Mouse (Mus musculus): ENCODE data around the gene Ecsit.
"Not testable (repeated sequence)": the region's sequence is repeated elsewhere in the genome, so short reads cannot be mapped to it uniquely, and the experiment has no call there.

Gene Ecsit

DNA sequence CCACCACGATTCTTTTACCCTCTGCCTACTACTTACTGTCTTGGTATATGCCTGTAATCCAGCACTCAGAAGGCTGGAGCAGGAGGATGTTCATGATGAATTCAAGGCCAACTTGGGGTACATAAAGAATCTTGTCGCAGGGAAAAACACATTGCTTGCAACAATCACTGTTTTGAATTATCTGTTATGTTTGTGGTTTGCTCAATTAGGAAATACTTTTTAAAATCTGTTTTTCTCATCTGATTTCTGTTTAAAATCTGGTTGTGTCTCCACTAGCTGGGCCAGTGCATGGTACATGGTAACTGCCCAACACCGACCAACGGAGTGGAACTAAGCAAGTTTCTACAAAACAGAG lies 594 bp downstream of the Ecsit start:
- Histone ChIP-seq H3K27me3 (ENCODE audit: insufficient read depth, low read length) (no peaks in the 10 kb centered on the region), H3K36me3 (ENCODE audit: insufficient read depth, low read length) (peaks cover 40% of the 10 kb centered on the region), H3K4me1 (replicated peaks; ENCODE audit: low read depth, low read length) (peaks cover 25% of the 10 kb centered on the region), H3K9me3 (ENCODE audit: low read length) (no peaks in the 10 kb centered on the region), H3K4me3 (replicated peaks; ENCODE audit: low read length) (peak overlapping the region; percentile 95)
- no peak for TF ChIP-seq CTCF (conservative IDR thresholded peaks at IDR 0.05; ENCODE audit: low read length)
- TF ChIP-seq POU5F1 (IDR thresholded peaks at IDR 0.05; ENCODE audit: borderline replicate concordance, low read length): no peak
- no peak for TF ChIP-seq NANOG (IDR thresholded peaks at IDR 0.05; ENCODE audit: borderline replicate concordance, low read length)

DNA sequence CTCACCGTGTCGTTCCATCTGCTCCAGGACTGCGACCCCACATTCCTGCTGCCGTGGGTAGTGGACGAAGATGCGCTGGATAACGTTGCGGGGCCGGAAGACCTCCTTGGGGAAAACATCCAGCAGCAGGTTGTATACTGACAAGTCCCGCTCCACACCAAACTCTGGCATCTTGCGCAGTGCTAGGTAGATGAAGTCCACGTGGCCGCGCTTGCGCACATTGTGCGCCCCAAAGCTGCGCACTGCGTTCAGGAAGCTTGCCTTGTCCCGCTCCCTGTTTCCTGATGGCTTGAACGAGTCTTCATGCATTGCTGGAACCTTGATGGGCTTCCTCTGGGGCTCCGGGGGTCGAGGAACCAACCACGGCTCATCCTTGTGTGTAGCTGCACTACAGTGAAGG lies 9.0 kb downstream of the Ecsit start:
- Histone ChIP-seq H3K27me3 (ENCODE audit: insufficient read depth, low read length) (no peaks in the 10 kb centered on the region), H3K9me3 (ENCODE audit: low read length) (no peaks in the 10 kb centered on the region), H3K4me1 (replicated peaks; ENCODE audit: low read depth, low read length) (peaks cover 37% of the 10 kb centered on the region), H3K36me3 (ENCODE audit: insufficient read depth, low read length) (peaks cover 76% of the 10 kb centered on the region), H3K4me3 (replicated peaks; ENCODE audit: low read length) (peak overlapping the region; percentile 70)
- TF ChIP-seq CTCF (conservative IDR thresholded peaks at IDR 0.05; ENCODE audit: low read length) (no peak), POU5F1 (IDR thresholded peaks at IDR 0.05; ENCODE audit: borderline replicate concordance, low read length) (no peak), NANOG (IDR thresholded peaks at IDR 0.05; ENCODE audit: borderline replicate concordance, low read length) (no peak)

DNA sequence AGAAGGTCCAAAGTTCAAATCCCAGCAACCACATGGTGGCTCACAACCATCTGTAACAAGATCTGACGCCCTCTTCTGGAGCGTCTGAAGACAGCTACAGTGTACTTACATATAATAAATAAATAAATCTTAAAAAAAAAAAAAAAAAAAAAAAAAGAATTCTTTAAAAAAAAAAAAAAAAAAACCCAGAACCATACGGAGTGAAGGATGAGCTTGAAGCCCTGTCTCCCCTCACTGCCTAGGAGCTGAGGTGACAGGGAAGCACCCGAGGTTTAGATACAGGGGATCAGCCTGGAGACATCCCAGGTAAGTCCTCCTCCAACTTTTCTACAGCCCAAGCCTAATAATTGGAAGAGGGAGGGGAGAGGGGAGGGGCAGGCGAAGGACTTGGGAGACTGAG lies 9.5 kb downstream of the Ecsit start:
- H3K27me3 ChIP-seq (ENCODE audit: insufficient read depth, low read length); H3K9me3 ChIP-seq (ENCODE audit: low read length): not testable (repeated sequence)
- Histone ChIP-seq H3K4me1 (replicated peaks; ENCODE audit: low read depth, low read length) (peaks cover 37% of the 10 kb centered on the region), H3K4me3 (replicated peaks; ENCODE audit: low read length) (peak overlapping the region; percentile 70), H3K36me3 (ENCODE audit: insufficient read depth, low read length) (peaks cover 73% of the 10 kb centered on the region)

DNA sequence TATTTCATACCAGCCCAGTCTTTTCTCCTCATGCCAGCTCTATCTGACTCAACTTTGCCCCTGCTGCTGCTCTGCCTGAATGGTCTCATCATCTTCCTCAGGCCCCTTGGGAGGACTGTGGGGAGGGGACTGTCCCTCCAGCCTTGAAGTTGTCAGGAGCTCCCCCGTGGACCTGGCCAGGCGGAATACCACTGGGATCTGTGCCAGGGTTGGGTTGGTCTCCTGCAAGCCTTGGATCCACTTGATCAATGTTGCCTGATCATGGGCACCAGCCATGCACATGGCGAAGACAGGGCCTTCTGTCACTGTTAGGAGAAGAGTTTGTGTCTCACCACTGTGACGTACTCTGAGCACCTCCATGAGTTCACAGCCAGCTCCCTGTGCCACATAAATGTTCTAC lies 13.0 kb downstream of the Ecsit start:
- TF ChIP-seq CTCF (conservative IDR thresholded peaks at IDR 0.05; ENCODE audit: low read length) (no peak), NANOG (IDR thresholded peaks at IDR 0.05; ENCODE audit: borderline replicate concordance, low read length) (no peak), POU5F1 (IDR thresholded peaks at IDR 0.05; ENCODE audit: borderline replicate concordance, low read length) (no peak)
- Histone ChIP-seq H3K4me1 (replicated peaks; ENCODE audit: low read depth, low read length) (peaks cover 49% of the 10 kb centered on the region), H3K9me3 (ENCODE audit: low read length) (no peaks in the 10 kb centered on the region)

DNA sequence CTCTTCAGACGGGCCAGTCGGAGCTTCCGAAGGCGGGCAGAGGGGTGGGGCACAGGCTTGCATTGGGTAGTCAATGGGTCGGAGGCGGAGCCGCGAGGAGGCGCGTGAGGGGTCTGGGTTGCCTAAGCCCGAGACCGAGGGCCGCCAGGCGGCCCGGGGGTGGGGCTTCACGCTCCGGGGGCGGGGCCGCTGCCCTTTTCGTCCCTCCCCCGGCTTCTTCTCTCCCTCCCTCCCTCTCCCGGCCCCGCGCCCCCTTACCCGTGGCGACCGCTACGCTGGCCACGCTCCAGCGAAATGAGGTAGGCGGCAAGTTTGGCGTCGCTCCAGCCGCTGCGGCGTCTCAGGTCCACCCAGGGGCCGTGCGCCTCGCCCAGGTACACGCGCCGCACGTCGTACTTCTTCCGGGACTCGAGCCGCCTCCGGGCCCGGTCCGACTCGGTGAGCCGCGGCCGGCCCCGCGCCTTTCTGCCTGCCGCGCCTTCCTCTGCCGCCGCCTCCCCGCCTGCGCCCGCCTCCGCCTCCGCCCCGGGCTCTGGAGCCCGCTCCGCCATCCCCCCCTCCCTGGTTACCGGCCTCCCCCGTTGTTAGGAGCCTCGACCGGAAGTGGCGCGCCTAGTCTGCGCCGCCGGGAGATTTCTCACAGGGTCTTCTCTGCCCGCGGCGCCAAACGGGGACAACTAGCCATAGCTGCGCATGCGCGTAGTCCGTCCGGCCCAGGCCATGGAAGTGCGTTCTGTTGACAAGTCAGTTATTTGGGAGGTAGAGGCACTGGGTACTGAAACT lies 14.3 kb downstream of the Ecsit start, which contains the start of the genes Gm49318 and Zfp653:
Gene Gm49318 (minus strand): TSS at position 469 of the 783 bp plus-strand sequence.
Gene Zfp653 (minus strand): TSS at position 586 of the 783 bp plus-strand sequence.
- TF ChIP-seq POU5F1 (IDR thresholded peaks at IDR 0.05; ENCODE audit: borderline replicate concordance, low read length) (no peak), CTCF (conservative IDR thresholded peaks at IDR 0.05; ENCODE audit: low read length) (no peak), NANOG (IDR thresholded peaks at IDR 0.05; ENCODE audit: borderline replicate concordance, low read length) (no peak)
- Histone ChIP-seq H3K27me3 (ENCODE audit: insufficient read depth, low read length) (no peaks in the 10 kb centered on the region), H3K9me3 (ENCODE audit: low read length) (no peaks in the 10 kb centered on the region), H3K4me1 (replicated peaks; ENCODE audit: low read depth, low read length) (peaks cover 45% of the 10 kb centered on the region), H3K36me3 (ENCODE audit: insufficient read depth, low read length) (peaks cover 73% of the 10 kb centered on the region), H3K4me3 (replicated peaks; ENCODE audit: low read length) (peak within 1 kb of the TSS; percentile 95)

More for the DNA sequence above, 13.0 kb downstream of the Ecsit start:
- H3K36me3 ChIP-seq (ENCODE audit: insufficient read depth, low read length): peaks cover 70% of the 10 kb centered on the region
- no peaks in the 10 kb centered on the region for H3K27me3 ChIP-seq (ENCODE audit: insufficient read depth, low read length)
- H3K4me3 ChIP-seq (replicated peaks; ENCODE audit: low read length): peak overlapping the region; percentile 95; the same call in 1 of the 2 replicates

DNA sequence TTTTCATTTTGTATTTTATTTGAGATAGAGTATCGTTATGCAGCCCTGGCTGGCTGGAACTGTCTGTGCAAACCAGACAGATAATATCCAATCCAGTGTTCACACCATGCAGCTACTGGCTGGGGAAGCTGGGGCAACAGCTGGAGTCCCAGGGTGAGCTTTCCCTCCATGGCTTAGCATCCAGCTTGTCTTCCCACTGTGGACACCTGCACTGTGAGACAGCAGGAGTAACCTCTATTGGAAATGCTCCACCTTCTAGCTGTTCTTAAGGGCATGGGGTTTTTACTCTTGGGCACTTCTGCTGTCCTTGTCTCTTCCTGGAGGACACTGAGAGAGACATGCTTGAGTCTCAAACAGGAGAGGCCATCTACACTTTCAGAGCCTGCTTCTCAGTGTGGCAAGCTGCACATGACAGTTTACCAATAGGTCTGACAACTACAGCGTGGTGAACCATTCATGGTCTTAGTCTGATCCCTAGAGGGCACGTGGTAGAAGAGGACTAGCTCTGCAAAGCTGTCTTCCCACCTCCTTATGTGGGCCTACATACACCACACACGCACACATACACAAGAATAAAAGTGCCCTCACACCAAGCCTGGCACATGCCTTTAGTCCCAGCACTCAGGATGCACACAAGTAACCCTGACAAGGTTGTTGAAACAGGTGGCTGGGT lies 15.2 kb downstream of the Ecsit start:
- Histone ChIP-seq H3K36me3 (ENCODE audit: insufficient read depth, low read length) (peaks cover 80% of the 10 kb centered on the region), H3K9me3 (ENCODE audit: low read length) (no peaks in the 10 kb centered on the region), H3K4me1 (replicated peaks; ENCODE audit: low read depth, low read length) (peaks cover 48% of the 10 kb centered on the region), H3K4me3 (replicated peaks; ENCODE audit: low read length) (peak overlapping the region; percentile 95), H3K27me3 (ENCODE audit: insufficient read depth, low read length) (no peaks in the 10 kb centered on the region)
- TF ChIP-seq POU5F1 (IDR thresholded peaks at IDR 0.05; ENCODE audit: borderline replicate concordance, low read length) (no peak), NANOG (IDR thresholded peaks at IDR 0.05; ENCODE audit: borderline replicate concordance, low read length) (no peak), CTCF (conservative IDR thresholded peaks at IDR 0.05; ENCODE audit: low read length) (no peak)

DNA sequence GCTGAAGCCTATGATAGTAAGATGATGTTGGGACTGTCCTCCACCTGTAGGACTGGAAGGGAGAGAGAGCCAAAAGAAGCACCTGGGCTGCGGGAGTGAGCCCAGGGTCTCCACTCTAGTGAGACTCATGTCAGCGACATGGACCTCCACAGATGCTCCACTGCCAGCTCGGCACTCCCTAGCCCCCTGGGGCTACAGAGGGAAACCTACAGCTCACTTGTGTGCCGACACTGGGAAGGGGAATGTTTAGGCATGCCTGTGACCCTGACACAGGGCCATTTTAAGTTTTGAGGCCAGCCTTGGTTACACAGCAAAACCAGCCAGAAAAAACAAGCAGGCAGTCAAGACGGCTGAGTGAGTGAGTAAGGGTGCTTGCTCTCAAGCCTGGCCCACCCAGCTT lies 18.0 kb downstream of the Ecsit start:
- Histone ChIP-seq H3K4me1 (replicated peaks; ENCODE audit: low read depth, low read length) (peaks cover 41% of the 10 kb centered on the region), H3K9me3 (ENCODE audit: low read length) (no peaks in the 10 kb centered on the region), H3K4me3 (replicated peaks; ENCODE audit: low read length) (no peak overlapping the region), H3K36me3 (ENCODE audit: insufficient read depth, low read length) (peaks cover 80% of the 10 kb centered on the region), H3K27me3 (ENCODE audit: insufficient read depth, low read length) (no peaks in the 10 kb centered on the region)
- no peak for TF ChIP-seq POU5F1 (IDR thresholded peaks at IDR 0.05; ENCODE audit: borderline replicate concordance, low read length)
- TF ChIP-seq CTCF (conservative IDR thresholded peaks at IDR 0.05; ENCODE audit: low read length): no peak
- TF ChIP-seq NANOG (IDR thresholded peaks at IDR 0.05; ENCODE audit: borderline replicate concordance, low read length): no peak

DNA sequence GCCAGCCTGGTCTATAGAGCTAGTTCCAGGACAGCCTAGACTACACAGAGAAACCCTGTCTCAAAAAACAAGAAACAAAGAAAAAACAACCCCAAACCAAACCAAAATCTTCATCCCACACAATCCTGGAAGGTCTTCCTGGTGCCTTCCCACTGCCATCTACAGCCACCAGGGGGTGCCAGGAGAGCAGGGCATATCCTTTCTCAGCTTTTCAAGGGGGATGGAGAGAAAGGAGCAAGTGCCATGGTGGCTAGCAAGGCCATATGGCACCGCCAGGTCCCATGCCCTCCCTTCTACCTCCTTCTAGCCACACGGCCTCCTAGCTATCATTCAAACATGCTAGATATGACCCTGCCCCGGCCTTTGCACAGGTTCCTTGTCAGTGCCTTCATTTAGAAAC lies 18.8 kb downstream of the Ecsit start:
- Histone ChIP-seq H3K4me3 (replicated peaks; ENCODE audit: low read length) (no peak overlapping the region), H3K4me1 (replicated peaks; ENCODE audit: low read depth, low read length) (peaks cover 34% of the 10 kb centered on the region), H3K36me3 (ENCODE audit: insufficient read depth, low read length) (peaks cover 84% of the 10 kb centered on the region), H3K9me3 (ENCODE audit: low read length) (no peaks in the 10 kb centered on the region), H3K27me3 (ENCODE audit: insufficient read depth, low read length) (no peaks in the 10 kb centered on the region)
- TF ChIP-seq CTCF (conservative IDR thresholded peaks at IDR 0.05; ENCODE audit: low read length) (peak; percentile 89), POU5F1 (IDR thresholded peaks at IDR 0.05; ENCODE audit: borderline replicate concordance, low read length) (no peak), NANOG (IDR thresholded peaks at IDR 0.05; ENCODE audit: borderline replicate concordance, low read length) (no peak)

All from E14TG2a.4 (cell line).